In the genomic region with DNA sequence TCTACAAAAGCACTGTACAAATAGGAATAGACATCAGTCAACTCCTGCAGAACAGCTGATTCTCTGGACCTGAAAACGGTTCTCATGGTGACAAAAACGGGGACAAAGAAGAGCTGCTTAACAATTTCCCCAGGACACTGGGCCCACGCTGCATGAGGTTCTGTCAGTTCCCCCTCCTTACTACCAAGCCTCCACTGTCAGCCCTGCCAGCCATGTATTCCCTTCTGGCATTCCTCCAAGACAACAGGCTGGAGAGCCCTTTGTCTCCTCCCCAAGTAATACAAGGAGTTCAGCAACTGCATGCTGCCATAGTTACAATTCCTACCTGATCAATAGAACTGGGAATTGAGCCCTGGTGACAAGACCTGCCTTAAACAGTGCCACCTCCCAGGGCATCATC, we compare ENCODE assay signal across 19 mouse cellular contexts. TPM values are rescaled to one million over a fixed set of nuclear protein-coding genes. Genes with fewer than 3 reads are reported as not detected.
DNase-seq lines count a peak whose midpoint lies in the region; ATAC-seq and TF ChIP-seq lines count a peak whose summit lies in the region.
"Had no signal": no experiment of that assay in that cellular context is flagged by ENCODE, and none has a peak within 500 bp of the region (broad histone marks: within the 10 kb centered on the region; RNA-seq: fewer than 3 reads in every experiment).

No protein-coding gene starts in this region.

- no peaks in the 10 kb centered on the region for H3K79me2 ChIP-seq in liver, adult 2 months (ENCODE audit: control insufficient read depth, insufficient read depth, low read length)

- H3K27me3 ChIP-seq in forebrain, embryonic 13.5 days, result peaks cover 6% of the 10 kb centered on the region; the same call in 1 of the 2 replicates
- H3K27me3 ChIP-seq in forebrain, embryonic 11.5 days (ENCODE audit: control insufficient read depth, insufficient read depth, low read length), result peaks cover 4% of the 10 kb centered on the region; the same call in 1 of the 2 replicates
- no peaks in the 10 kb centered on the region for H3K27me3 ChIP-seq in liver, adult 2 months (ENCODE audit: control insufficient read depth, insufficient read depth, low read length)
- H3K27me3 ChIP-seq in liver, embryonic 11.5 days (replicated peaks; ENCODE audit: control insufficient read depth, insufficient read depth, low read length), result no peaks in the 10 kb centered on the region

- no peak overlapping the region for H3K4me3 ChIP-seq in forebrain, embryonic 13.5 days
- no peak overlapping the region for H3K4me3 ChIP-seq in forebrain, embryonic 11.5 days (ENCODE audit: low read depth, low read length)
- no peak overlapping the region for H3K4me3 ChIP-seq in liver, adult 2 months (ENCODE audit: insufficient read depth, low read depth, low read length)
- H3K4me3 ChIP-seq in liver, embryonic 11.5 days (ENCODE audit: low read depth, low read length), result no peak overlapping the region
- H3K4me3 ChIP-seq: embryonic facial prominence, embryonic 15.5 days; heart, embryonic 10.5 days; myocyte had no signal

- TF ChIP-seq POLR2A in liver, adult 2 months (IDR thresholded peaks at IDR 0.05; ENCODE audit: extremely low read depth, insufficient read depth, low read length), result no peak

- H3K4me2 ChIP-seq in forebrain, embryonic 13.5 days, result no peak overlapping the region
- no peak overlapping the region for H3K4me2 ChIP-seq in forebrain, embryonic 11.5 days (ENCODE audit: low read depth, low read length, severe bottlenecking)
- H3K4me2 ChIP-seq in liver, embryonic 11.5 days, result no peak overlapping the region
- H3K4me2 ChIP-seq: embryonic facial prominence, embryonic 15.5 days had no signal

- peak; percentile 73; the same call in 1 of the 2 replicates for ATAC-seq in forebrain, embryonic 13.5 days
- no peak for ATAC-seq in forebrain, embryonic 11.5 days (replicated peaks; ENCODE audit: low FRiP score)
- no peak for ATAC-seq in liver, embryonic 11.5 days (replicated peaks; ENCODE audit: low FRiP score)

- 60% methylated on average over 3 of the region's 3 CpGs for WGBS in forebrain, embryonic 13.5 days
- WGBS in forebrain, embryonic 11.5 days, result 85% methylated on average over 3 of the region's 3 CpGs
- 92% methylated on average over 3 of the region's 3 CpGs for WGBS in liver, adult 2 months
- 75% methylated on average over 3 of the region's 3 CpGs for WGBS in liver, embryonic 11.5 days

- intact Hi-C loops in gastrocnemius, postnatal 14 days (cut with DNase I; ENCODE audit: low total_unique reads), result no loop called here

- no peaks in the 10 kb centered on the region for H3K36me3 ChIP-seq in forebrain, embryonic 13.5 days (ENCODE audit: poor library complexity, severe bottlenecking)
- no peaks in the 10 kb centered on the region for H3K36me3 ChIP-seq in forebrain, embryonic 11.5 days (ENCODE audit: control insufficient read depth, insufficient read depth, low read length)
- no peaks in the 10 kb centered on the region for H3K36me3 ChIP-seq in liver, adult 2 months (ENCODE audit: control insufficient read depth, insufficient read depth, low read length)
- no peaks in the 10 kb centered on the region for H3K36me3 ChIP-seq in liver, embryonic 11.5 days (ENCODE audit: control insufficient read depth, insufficient read depth, low read length)
- H3K36me3 ChIP-seq: embryonic facial prominence, embryonic 15.5 days; heart, embryonic 10.5 days had no signal

- H3K9me3 ChIP-seq in forebrain, embryonic 13.5 days (replicated peaks), result no peaks in the 10 kb centered on the region
- H3K9me3 ChIP-seq in forebrain, embryonic 11.5 days (ENCODE audit: control insufficient read depth, low read length), result no peaks in the 10 kb centered on the region
- H3K9me3 ChIP-seq in liver, embryonic 11.5 days (ENCODE audit: control insufficient read depth, low read length), result no peaks in the 10 kb centered on the region
- H3K9me3 ChIP-seq: embryonic facial prominence, embryonic 15.5 days; heart, embryonic 10.5 days had no signal

- peaks cover 7% of the 10 kb centered on the region; the same call in 1 of the 2 replicates for H3K4me1 ChIP-seq in forebrain, embryonic 13.5 days
- H3K4me1 ChIP-seq in forebrain, embryonic 11.5 days (replicated peaks; ENCODE audit: control insufficient read depth, insufficient read depth, low read length), result no peaks in the 10 kb centered on the region
- no peaks in the 10 kb centered on the region; the same call in 1 of the 2 replicates for H3K4me1 ChIP-seq in liver, adult 2 months (ENCODE audit: control insufficient read depth, insufficient read depth, low read length)
- H3K4me1 ChIP-seq in liver, embryonic 11.5 days (replicated peaks; ENCODE audit: control insufficient read depth, insufficient read depth, low read length), result no peaks in the 10 kb centered on the region
- H3K4me1 ChIP-seq: embryonic facial prominence, embryonic 15.5 days; heart, embryonic 10.5 days had no signal

- H3K9ac ChIP-seq in forebrain, embryonic 13.5 days, result no peak overlapping the region
- H3K9ac ChIP-seq in forebrain, embryonic 11.5 days (ENCODE audit: low read length), result no peak overlapping the region
- no peak overlapping the region for H3K9ac ChIP-seq in liver, adult 2 months (ENCODE audit: low read depth, low read length)
- H3K9ac ChIP-seq in liver, embryonic 11.5 days (ENCODE audit: low read depth, low read length), result no peak overlapping the region
- H3K9ac ChIP-seq: embryonic facial prominence, embryonic 15.5 days had no signal

- H3K27ac ChIP-seq in forebrain, embryonic 13.5 days, result peak overlapping the region; percentile 54
- no peak overlapping the region for H3K27ac ChIP-seq in forebrain, embryonic 11.5 days (ENCODE audit: low read depth, low read length)
- H3K27ac ChIP-seq in liver, adult 2 months (replicated peaks; ENCODE audit: insufficient read depth, low read depth, low read length), result no peak overlapping the region
- no peak overlapping the region for H3K27ac ChIP-seq in liver, embryonic 11.5 days (ENCODE audit: low read depth, low read length)
- H3K27ac ChIP-seq: embryonic facial prominence, embryonic 15.5 days; heart, embryonic 10.5 days had no signal

- no peak for DNase-seq in forebrain, embryonic 11.5 days (ENCODE audit: low spot score)
- peak; percentile 7 for DNase-seq in liver, adult 2 months (ENCODE audit: extremely low read depth, low read depth, low spot score)
- DNase-seq in liver, embryonic 11.5 days (ENCODE audit: low spot score), result no peak
- peak; percentile 51 for DNase-seq in retina, postnatal 1 day
- DNase-seq in retina, embryonic 14.5 days (ENCODE audit: low spot score), result no peak
- no peak for DNase-seq in testis, postnatal 10 days (ENCODE audit: low spot score)
- no peak for DNase-seq in gastrocnemius, postnatal 14 days
- DNase-seq: cerebellum, adult 9-10 months; kidney, adult 11 months; layer of hippocampus, postnatal 36 days; liver; lung, adult 18-20 months; lung, postnatal 36 days; thymus, postnatal 25 days had no signal

- no peak for TF ChIP-seq CTCF in liver, adult 2 months (IDR thresholded peaks at IDR 0.05; ENCODE audit: low read depth, low read length)

RNA-seq across cellular contexts. Expression of gene Pak3, which starts 15.2 kb away (rescaled TPM):
- polyA plus RNA-seq in forebrain, embryonic 13.5 days (2015; fragmentation: Nextera tagmentation; extraction: Ambion mirVana), result 149 and 162 TPM in 2 replicates
- 124 and 133 TPM in 2 replicates for polyA plus RNA-seq in forebrain, embryonic 11.5 days (2014; fragmentation: Nextera tagmentation; extraction: Ambion mirVana)
- total RNA-seq in liver, adult 2 months (2014; rRNA removed), result under 0.01 and 0.34 TPM in 2 replicates
- polyA plus RNA-seq in liver, adult 2 months (2012; rRNA removed), result not detected in 2 replicates
- polyA plus RNA-seq in liver, embryonic 11.5 days (2014; fragmentation: Nextera tagmentation; extraction: Ambion mirVana), result 2.0 and 3.4 TPM in 2 replicates
- total RNA-seq in gastrocnemius, postnatal 14 days (2021), result 1 to 10 TPM; 2.3 TPM
- polyA plus RNA-seq: small intestine, adult 2 months had no signal

Comparison
In these comparisons a context has a peak if more than half of its experiments do, and no peak if none do; other contexts are left out.
1. DNase-seq: peak in liver, adult 2 months (single experiment) and retina, postnatal 1 day (single experiment); none in forebrain, embryonic 11.5 days (single experiment), liver, embryonic 11.5 days (single experiment), retina, embryonic 14.5 days (single experiment), testis, postnatal 10 days (single experiment) and gastrocnemius, postnatal 14 days (single experiment).
2. RNA of gene Pak3, which starts 15.2 kb away (polyA plus RNA-seq): 149 to 162 TPM in forebrain, embryonic 13.5 days and 124 to 133 TPM in forebrain, embryonic 11.5 days; 2.0 to 3.4 TPM in liver, embryonic 11.5 days and not detected in liver, adult 2 months; every median in the first group is over 10 times any median in the second.